Mouse (Mus musculus): ENCODE data around the gene Ccdc125.

Gene Ccdc125

GRCm38 (mm10) chr13:100669291-100670022, at the start of gene Ccdc125:
Gene Ccdc125, plus strand, starts transcription at chr13:100669717.
- DNase-seq (ENCODE audit: low read depth, low spot score): no peak

GRCm38 (mm10) chr13:100622241-100622640, 47.3 kb upstream of the Ccdc125 start:
- no peak for DNase-seq (ENCODE audit: low read depth, low spot score)

- no peak for DNase-seq (ENCODE audit: low read depth, low spot score)
Measured at GRCm38 (mm10) chr13:100634106-100634691, 35.3 kb upstream of the Ccdc125 start.

- no peak for DNase-seq (ENCODE audit: low read depth, low spot score)
Measured at GRCm38 (mm10) chr13:100642471-100643209, 26.9 kb upstream of the Ccdc125 start.

- no peak for DNase-seq (ENCODE audit: low read depth, low spot score)
Measured at GRCm38 (mm10) chr13:100648223-100648622, 21.3 kb upstream of the Ccdc125 start.

- peak; percentile 85 for DNase-seq (ENCODE audit: low read depth, low spot score)
Measured at GRCm38 (mm10) chr13:100650550-100651438, 18.7 kb upstream of the Ccdc125 start, which contains the start of the genes Ak6 and Rad17. Gene Ak6, plus strand, starts transcription at chr13:100650979. Gene Rad17, minus strand, starts transcription at chr13:100651051.

GRCm38 (mm10) chr13:100651439-100652186, 17.9 kb upstream of the Ccdc125 start, which contains the start of gene Taf9:
Gene Taf9, plus strand, starts transcription at chr13:100651579.
- no peak for DNase-seq (ENCODE audit: low read depth, low spot score)

GRCm38 (mm10) chr13:100658091-100658490, 11.4 kb upstream of the Ccdc125 start:
- DNase-seq (ENCODE audit: low read depth, low spot score): no peak

- DNase-seq (ENCODE audit: low read depth, low spot score): peak; percentile 52
Measured at GRCm38 (mm10) chr13:100659864-100660456, 9.6 kb upstream of the Ccdc125 start.

GRCm38 (mm10) chr13:100670181-100670741, 744 bp downstream of the Ccdc125 start:
- no peak for DNase-seq (ENCODE audit: low read depth, low spot score)

GRCm38 (mm10) chr13:100675936-100676635, 6.6 kb downstream of the Ccdc125 start:
- no peak for DNase-seq (ENCODE audit: low read depth, low spot score)

GRCm38 (mm10) chr13:100681615-100682014, 12.1 kb downstream of the Ccdc125 start:
- DNase-seq (ENCODE audit: low read depth, low spot score): no peak

GRCm38 (mm10) chr13:100682837-100683236, 13.3 kb downstream of the Ccdc125 start:
- DNase-seq (ENCODE audit: low read depth, low spot score): no peak

GRCm38 (mm10) chr13:100684355-100684754, 14.8 kb downstream of the Ccdc125 start:
- no peak for DNase-seq (ENCODE audit: low read depth, low spot score)

- no peak for DNase-seq (ENCODE audit: low read depth, low spot score)
Measured at GRCm38 (mm10) chr13:100687513-100687912, 18.0 kb downstream of the Ccdc125 start.

- no peak for DNase-seq (ENCODE audit: low read depth, low spot score)
Measured at GRCm38 (mm10) chr13:100697541-100697940, 28.0 kb downstream of the Ccdc125 start.

GRCm38 (mm10) chr13:100698866-100699265, 29.3 kb downstream of the Ccdc125 start:
- no peak for DNase-seq (ENCODE audit: low read depth, low spot score)

GRCm38 (mm10) chr13:100703468-100703867, 34.0 kb downstream of the Ccdc125 start:
- DNase-seq (ENCODE audit: low read depth, low spot score): no peak

GRCm38 (mm10) chr13:100706206-100706605, 36.7 kb downstream of the Ccdc125 start:
- no peak for DNase-seq (ENCODE audit: low read depth, low spot score)
